Mouse (Mus musculus): Measurements from ENCODE around the gene Aldh6a1. TPM values are rescaled to one million over a fixed set of nuclear protein-coding genes. Genes with fewer than 3 reads are reported as not detected.

The Aldh6a1 gene
- polyA plus RNA-seq, 1 experiment from 2014 or later = 16.0 TPM

GRCm38 (mm10) chr12:84382369-84382768 is 68.4 kb downstream of the Aldh6a1 start:
- no peak for DNase-seq (ENCODE audit: low spot score)

Other genes starting within 250 kb of the Aldh6a1 start
- gene Elmsan1, start 232.1 kb downstream of the Aldh6a1 start, polyA plus RNA-seq (2015; fragmentation: Nextera tagmentation; extraction: Ambion mirVana) = 5.1 and 6.3 TPM in 2 replicates
- gene Ptgr2, start 165.8 kb downstream of the Aldh6a1 start, polyA plus RNA-seq (2015; fragmentation: Nextera tagmentation; extraction: Ambion mirVana) = 34.7 and 35.7 TPM in 2 replicates
- gene Zfp410, start 134.2 kb downstream of the Aldh6a1 start, polyA plus RNA-seq (2015; fragmentation: Nextera tagmentation; extraction: Ambion mirVana) = 87.5 and 93.0 TPM in 2 replicates
- 30.3 and 36.6 TPM in 2 replicates for gene Coq6, start 89.3 kb downstream of the Aldh6a1 start, polyA plus RNA-seq (2015; fragmentation: Nextera tagmentation; extraction: Ambion mirVana)
- 1.1 and 1.2 TPM in 2 replicates for gene Fam161b, start 89.2 kb downstream of the Aldh6a1 start, polyA plus RNA-seq (2015; fragmentation: Nextera tagmentation; extraction: Ambion mirVana)
- 50.0 and 52.7 TPM in 2 replicates for gene Entpd5, start 42.0 kb downstream of the Aldh6a1 start, polyA plus RNA-seq (2015; fragmentation: Nextera tagmentation; extraction: Ambion mirVana)
- 1.7 and 2.8 TPM in 2 replicates for gene Bbof1, start 41.9 kb downstream of the Aldh6a1 start, polyA plus RNA-seq (2015; fragmentation: Nextera tagmentation; extraction: Ambion mirVana)
- 48.7 and 48.9 TPM in 2 replicates for gene Rnf113a2, start 33.8 kb downstream of the Aldh6a1 start, polyA plus RNA-seq (2015; fragmentation: Nextera tagmentation; extraction: Ambion mirVana)
- gene Lin52, start 418 bp upstream of the Aldh6a1 start, polyA plus RNA-seq (2015; fragmentation: Nextera tagmentation; extraction: Ambion mirVana) = 22.3 and 24.2 TPM in 2 replicates
- 0.27 and 0.35 TPM in 2 replicates for gene Vsx2, start 118.8 kb upstream of the Aldh6a1 start, polyA plus RNA-seq (2015; fragmentation: Nextera tagmentation; extraction: Ambion mirVana)
- 7.4 and 10.0 TPM in 2 replicates for gene Abcd4, start 166.4 kb upstream of the Aldh6a1 start, polyA plus RNA-seq (2015; fragmentation: Nextera tagmentation; extraction: Ambion mirVana)
- 0.15 and 0.17 TPM in 2 replicates for gene Vrtn, start 190.0 kb upstream of the Aldh6a1 start, polyA plus RNA-seq (2015; fragmentation: Nextera tagmentation; extraction: Ambion mirVana)
- 0.09 TPM in 2 replicates for gene Syndig1l, start 247.8 kb upstream of the Aldh6a1 start, polyA plus RNA-seq (2015; fragmentation: Nextera tagmentation; extraction: Ambion mirVana)